Mouse (Mus musculus): ENCODE data around the gene Svs4. TPM values are rescaled to one million over a fixed set of nuclear protein-coding genes. Genes with fewer than 3 reads are reported as not detected.
"Not testable (repeated sequence)": the region's sequence is repeated elsewhere in the genome, so short reads cannot be mapped to it uniquely, and the experiment has no call there.

Gene Svs4
- total RNA-seq (2014; fragmentation: Nextera tagmentation) (not detected in 2 replicates), total RNA-seq (2017) (0.29 TPM in 1 of 2 replicates, not detected in the other), polyA plus RNA-seq (2012) (not detected in 2 replicates)

DNA sequence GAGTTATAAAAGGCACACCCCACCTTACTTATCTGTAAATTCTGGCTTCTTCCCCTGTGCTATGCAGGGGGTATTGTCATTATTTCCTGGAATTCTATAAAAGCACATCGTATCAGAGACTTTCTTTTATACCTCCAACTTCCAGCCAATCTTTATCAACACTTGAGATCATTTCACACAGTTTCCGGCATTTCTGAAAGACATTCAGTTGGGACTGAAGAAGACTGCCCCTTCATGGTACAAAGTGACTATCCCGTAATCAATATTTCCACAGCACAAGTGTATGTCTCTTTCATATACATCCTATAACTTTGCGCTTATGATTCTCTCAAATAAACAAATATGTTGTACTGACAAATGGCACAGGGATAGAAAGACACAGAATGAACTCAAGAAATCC is at the start of gene Svs4:
Svs4 (minus strand) TSS at position 101 of the 400 bp plus-strand sequence.
- Histone ChIP-seq H3K4me3 (ENCODE audit: low read depth, low read length) (no peak within 1 kb of the TSS), H3K36me3 (replicated peaks) (no peaks in the 10 kb centered on the region), H3K27me3 (ENCODE audit: insufficient read depth, low read length) (no peaks in the 10 kb centered on the region), H3K9me3 (replicated peaks) (no peaks in the 10 kb centered on the region), H3K4me1 (ENCODE audit: insufficient read depth, low read depth, low read length) (no peaks in the 10 kb centered on the region)
- DNase-seq (ENCODE audit: low spot score) (no peak), ATAC-seq (ENCODE audit: extremely low read depth, insufficient number of reproducible peaks, low FRiP score, poor library complexity, severe bottlenecking) (no peak)
- TF ChIP-seq CTCF (IDR thresholded peaks at IDR 0.05; ENCODE audit: low read depth, low read length): no peak
- TF ChIP-seq GATA2 (IDR thresholded peaks at IDR 0.05; ENCODE audit: borderline replicate concordance, low read depth, low read length): no peak
- no peak for TF ChIP-seq TAL1 (conservative IDR thresholded peaks at IDR 0.05; ENCODE audit: low read depth, low read length)

DNA sequence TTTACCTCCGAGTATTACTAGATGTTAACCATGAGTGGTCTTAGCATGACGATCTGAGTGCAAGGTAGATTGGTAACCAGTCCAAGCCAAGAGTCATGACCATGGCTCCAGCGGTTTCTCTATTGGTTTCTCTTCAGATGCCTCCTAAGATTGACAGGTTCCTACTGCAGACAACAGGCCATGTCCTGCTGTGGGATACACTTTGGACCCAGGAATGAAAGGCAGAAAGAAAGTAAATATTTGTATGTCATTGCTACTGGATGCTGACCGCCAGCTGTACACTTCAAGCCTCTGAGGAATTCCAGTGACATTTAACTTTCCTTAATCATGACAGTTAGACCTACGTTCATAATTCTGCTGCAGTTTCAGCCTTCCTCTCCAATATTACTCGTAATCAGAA is 42.7 kb upstream of the Svs4 start:
- ATAC-seq (ENCODE audit: extremely low read depth, insufficient number of reproducible peaks, low FRiP score, poor library complexity, severe bottlenecking) (no peak), DNase-seq (ENCODE audit: low spot score) (no peak)
- Histone ChIP-seq H3K4me3 (ENCODE audit: low read depth, low read length) (no peak overlapping the region), H3K36me3 (replicated peaks) (no peaks in the 10 kb centered on the region), H3K27me3 (ENCODE audit: insufficient read depth, low read length) (0 out of 2 replicates have a peak, but pooled peaks cover 2% of the 10 kb centered on the region), H3K4me1 (ENCODE audit: insufficient read depth, low read depth, low read length) (no peaks in the 10 kb centered on the region), H3K9me3 (replicated peaks) (no peaks in the 10 kb centered on the region)
- TF ChIP-seq GATA1 (IDR thresholded peaks at IDR 0.05; ENCODE audit: borderline replicate concordance, low read length) (no peak), POLR2AphosphoS5 (IDR thresholded peaks at IDR 0.05; ENCODE audit: insufficient replicate concordance, low read depth, low read length) (no peak), CTCF (IDR thresholded peaks at IDR 0.05; ENCODE audit: low read depth, low read length) (no peak), TAL1 (conservative IDR thresholded peaks at IDR 0.05; ENCODE audit: low read depth, low read length) (no peak), GATA2 (IDR thresholded peaks at IDR 0.05; ENCODE audit: borderline replicate concordance, low read depth, low read length) (no peak)

DNA sequence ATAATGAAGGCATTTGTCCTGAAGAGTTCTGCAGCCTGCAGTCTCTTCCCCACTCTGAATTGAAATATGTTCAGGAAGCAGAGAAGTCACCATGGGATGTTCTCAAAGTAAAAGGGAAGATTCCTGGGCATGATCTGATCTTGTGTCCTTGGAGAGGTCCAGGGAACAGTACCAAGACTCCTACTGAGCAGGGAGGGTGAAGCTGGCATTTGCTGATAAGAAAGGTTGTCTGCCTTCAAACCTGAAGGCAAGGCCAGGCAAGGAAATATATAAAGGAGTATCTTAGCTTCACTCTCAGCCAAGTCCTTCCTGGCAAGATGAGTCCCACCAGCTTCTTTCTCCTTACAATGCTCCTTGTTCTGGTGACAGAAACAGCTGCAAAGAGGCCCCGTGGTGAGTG is 38.2 kb upstream of the Svs4 start, which contains the start of gene Svs6:
Svs6 (plus strand) TSS at position 301 of the 400 bp plus-strand sequence.
- ATAC-seq (ENCODE audit: extremely low read depth, insufficient number of reproducible peaks, low FRiP score, poor library complexity, severe bottlenecking); DNase-seq (ENCODE audit: low spot score); H3K36me3 ChIP-seq (replicated peaks): not testable (repeated sequence)

DNA sequence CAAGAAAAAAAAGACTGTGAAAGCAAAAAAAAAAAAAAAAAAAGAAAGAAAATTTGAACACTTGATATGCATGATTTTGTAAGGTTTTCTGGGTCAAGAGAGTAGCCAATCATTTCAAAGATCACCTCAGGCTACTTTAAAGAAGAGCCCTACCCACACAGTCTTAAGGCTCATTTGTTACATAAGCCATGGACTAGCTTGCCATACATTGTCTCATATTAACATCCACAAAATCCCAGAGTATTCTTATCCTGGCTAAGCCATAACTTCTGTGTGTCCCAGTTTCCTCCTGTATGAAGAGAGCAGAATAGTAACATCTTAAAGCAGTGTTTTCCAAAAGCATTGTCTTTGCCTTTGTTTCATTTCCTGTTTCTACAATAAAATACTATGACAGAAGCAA is 37.2 kb upstream of the Svs4 start:
- not testable (repeated sequence) for DNase-seq (ENCODE audit: low spot score); H3K4me1 ChIP-seq (ENCODE audit: insufficient read depth, low read depth, low read length); H3K9me3 ChIP-seq (replicated peaks); H3K36me3 ChIP-seq (replicated peaks); ATAC-seq (ENCODE audit: extremely low read depth, insufficient number of reproducible peaks, low FRiP score, poor library complexity, severe bottlenecking); H3K4me3 ChIP-seq (ENCODE audit: low read depth, low read length); H3K27me3 ChIP-seq (ENCODE audit: insufficient read depth, low read length)

More for the DNA sequence above, 38.2 kb upstream of the Svs4 start, which contains the start of gene Svs6:
- H3K9me3 ChIP-seq (replicated peaks); H3K27me3 ChIP-seq (ENCODE audit: insufficient read depth, low read length); H3K4me1 ChIP-seq (ENCODE audit: insufficient read depth, low read depth, low read length); H3K4me3 ChIP-seq (ENCODE audit: low read depth, low read length): not testable (repeated sequence)

DNA sequence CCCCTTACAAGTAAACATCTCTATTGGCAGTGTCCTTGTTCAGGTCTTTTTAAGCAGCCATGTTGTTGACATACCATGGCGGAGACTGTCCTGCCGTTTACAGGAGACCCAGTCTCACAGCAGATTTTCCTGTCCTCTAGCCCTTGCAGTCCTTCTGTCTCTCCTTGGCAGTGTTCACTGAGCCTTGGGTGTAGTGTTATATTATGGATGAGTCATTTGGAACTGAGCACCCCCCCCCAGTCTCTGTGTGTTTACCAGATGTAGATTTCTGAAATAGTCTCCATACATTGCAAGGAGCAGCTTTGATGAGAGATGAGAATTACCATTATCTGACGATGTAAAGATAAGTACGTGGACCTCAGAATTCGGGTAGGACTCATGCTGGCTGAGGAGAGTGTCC is 34.3 kb upstream of the Svs4 start:
- no peaks in the 10 kb centered on the region for H3K4me1 ChIP-seq (ENCODE audit: insufficient read depth, low read depth, low read length)
- no peak for TF ChIP-seq CTCF (IDR thresholded peaks at IDR 0.05; ENCODE audit: low read depth, low read length)
- no peak for TF ChIP-seq GATA2 (IDR thresholded peaks at IDR 0.05; ENCODE audit: borderline replicate concordance, low read depth, low read length)
- no peak for TF ChIP-seq GATA1 (IDR thresholded peaks at IDR 0.05; ENCODE audit: borderline replicate concordance, low read length)
- no peaks in the 10 kb centered on the region for H3K27me3 ChIP-seq (ENCODE audit: insufficient read depth, low read length)
- no peaks in the 10 kb centered on the region for H3K9me3 ChIP-seq (replicated peaks)
- no peaks in the 10 kb centered on the region for H3K36me3 ChIP-seq (replicated peaks)
- no peak overlapping the region for H3K4me3 ChIP-seq (ENCODE audit: low read depth, low read length)
- DNase-seq (ENCODE audit: low spot score) (no peak), ATAC-seq (ENCODE audit: extremely low read depth, insufficient number of reproducible peaks, low FRiP score, poor library complexity, severe bottlenecking) (no peak)

DNA sequence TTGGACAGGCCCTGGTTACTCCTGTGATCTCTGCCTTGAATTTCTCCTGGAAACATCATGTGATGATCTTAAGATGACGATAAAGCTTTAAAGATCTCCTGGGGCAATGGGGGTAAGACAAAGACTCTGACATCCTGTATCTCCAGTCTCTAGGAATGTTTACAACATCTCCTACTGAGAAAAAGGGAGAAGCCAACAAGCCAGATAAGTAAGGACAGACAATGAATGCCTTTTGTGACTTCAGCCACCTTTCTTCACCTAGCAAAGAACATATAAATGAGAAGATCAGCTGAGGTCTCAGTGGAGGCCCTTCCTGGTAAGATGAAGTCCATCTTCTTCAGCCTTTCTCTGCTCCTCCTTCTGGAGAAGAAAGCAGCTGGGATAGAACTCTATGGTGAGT is 10.7 kb upstream of the Svs4 start, which contains the start of gene Svs3a:
Svs3a (plus strand) TSS at position 301 of the 400 bp plus-strand sequence.
- not testable (repeated sequence) for ATAC-seq (ENCODE audit: extremely low read depth, insufficient number of reproducible peaks, low FRiP score, poor library complexity, severe bottlenecking); DNase-seq (ENCODE audit: low spot score); H3K4me1 ChIP-seq (ENCODE audit: insufficient read depth, low read depth, low read length); H3K36me3 ChIP-seq (replicated peaks); H3K9me3 ChIP-seq (replicated peaks); H3K27me3 ChIP-seq (ENCODE audit: insufficient read depth, low read length); H3K4me3 ChIP-seq (ENCODE audit: low read depth, low read length)

DNA sequence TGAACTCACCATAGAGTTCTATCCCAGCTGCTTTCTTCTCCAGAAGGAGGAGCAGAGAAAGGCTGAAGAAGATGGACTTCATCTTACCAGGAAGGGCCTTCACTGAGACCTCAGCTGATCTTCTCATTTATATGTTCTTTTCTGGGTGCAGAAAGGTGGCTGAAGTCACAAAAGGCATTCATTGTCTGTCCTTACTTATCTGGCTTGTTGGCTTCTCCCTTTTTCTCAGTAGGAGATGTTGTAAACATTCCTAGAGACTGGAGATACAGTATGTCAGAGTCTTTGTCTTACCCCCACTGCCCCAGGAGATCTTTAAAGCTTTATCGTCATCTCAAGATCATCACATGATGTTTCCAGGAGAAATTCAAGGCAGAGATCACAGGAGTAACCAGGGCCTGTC is 21.7 kb downstream of the Svs4 start, which contains the start of gene Svs3b:
Svs3b (minus strand) TSS at position 101 of the 400 bp plus-strand sequence.
- H3K36me3 ChIP-seq (replicated peaks); H3K4me3 ChIP-seq (ENCODE audit: low read depth, low read length); H3K4me1 ChIP-seq (ENCODE audit: insufficient read depth, low read depth, low read length); DNase-seq (ENCODE audit: low spot score); H3K27me3 ChIP-seq (ENCODE audit: insufficient read depth, low read length); ATAC-seq (ENCODE audit: extremely low read depth, insufficient number of reproducible peaks, low FRiP score, poor library complexity, severe bottlenecking); H3K9me3 ChIP-seq (replicated peaks): not testable (repeated sequence)

DNA sequence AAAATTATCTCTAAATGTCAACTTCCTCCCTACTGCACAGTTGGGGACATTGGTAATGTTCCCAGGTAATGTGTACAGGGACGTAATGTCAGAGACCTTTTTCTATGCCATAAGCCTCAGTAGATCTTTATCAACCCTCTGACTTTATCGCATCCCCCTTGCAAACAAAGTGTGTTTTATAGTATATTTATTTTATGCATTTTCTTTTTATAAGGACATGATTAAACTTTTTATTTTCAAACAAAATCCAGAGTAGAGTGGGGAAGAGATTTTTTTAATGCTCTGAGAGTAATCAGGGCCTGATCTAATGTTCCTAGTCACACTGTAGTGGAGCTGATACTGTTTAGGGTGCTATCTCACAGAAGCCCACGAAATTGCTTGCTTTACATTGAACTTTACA is 39.9 kb downstream of the Svs4 start, which contains the start of gene Svs2:
Svs2 (minus strand) TSS at position 101 of the 400 bp plus-strand sequence.
- Histone ChIP-seq H3K4me1 (ENCODE audit: insufficient read depth, low read depth, low read length) (no peaks in the 10 kb centered on the region), H3K4me3 (ENCODE audit: low read depth, low read length) (no peak within 1 kb of the TSS), H3K9me3 (replicated peaks) (no peaks in the 10 kb centered on the region), H3K36me3 (replicated peaks) (no peaks in the 10 kb centered on the region), H3K27me3 (ENCODE audit: insufficient read depth, low read length) (no peaks in the 10 kb centered on the region)
- no peak for TF ChIP-seq POLR2AphosphoS5 (IDR thresholded peaks at IDR 0.05; ENCODE audit: insufficient replicate concordance, low read depth, low read length)
- no peak for TF ChIP-seq CTCF (IDR thresholded peaks at IDR 0.05; ENCODE audit: low read depth, low read length)
- TF ChIP-seq TAL1 (conservative IDR thresholded peaks at IDR 0.05; ENCODE audit: low read depth, low read length): no peak
- TF ChIP-seq GATA1 (IDR thresholded peaks at IDR 0.05; ENCODE audit: borderline replicate concordance, low read length): no peak
- no peak for TF ChIP-seq GATA2 (IDR thresholded peaks at IDR 0.05; ENCODE audit: borderline replicate concordance, low read depth, low read length)
- no peak for ATAC-seq (ENCODE audit: extremely low read depth, insufficient number of reproducible peaks, low FRiP score, poor library complexity, severe bottlenecking)
- no peak for DNase-seq (ENCODE audit: low spot score)

Measured in G1E (cell line).